Mouse (Mus musculus): ENCODE measurements around the gene Srsf7. TPM values are rescaled to one million over a fixed set of nuclear protein-coding genes. Genes with fewer than 3 reads are reported as not detected.
A peak's percentile ranks its signal among the peaks of the same experiment; 100 is the strongest.
"Not testable (repeated sequence)": the region's sequence is repeated elsewhere in the genome, so short reads cannot be mapped to it uniquely, and the experiment has no call there.

The Srsf7 gene
- 100 to 1,000 TPM; 101 to 144 TPM for total RNA-seq (2021)
- long read RNA-seq, experiment 1, transcript Srsf7-208 (8 exons, 1,040 nt) = minor isoform, 30 of 131 reads
- long read RNA-seq, experiment 1, transcript Srsf7-201 (8 exons, 2,288 nt) = major isoform, 39 of 131 reads
- long read RNA-seq, experiment 1, transcript Srsf7-207 (7 exons, 1,921 nt) = minor isoform, 8 of 131 reads
- long read RNA-seq, experiment 1, partial matches to known transcripts = 9 of 131 reads
- long read RNA-seq, experiment 1, other reads (novel, unspliced or antisense) = 41 of 131 reads
- long read RNA-seq, experiment 2, transcript Srsf7-201 (8 exons, 2,288 nt) = minor isoform, 8 of 35 reads
- long read RNA-seq, experiment 2, transcript Srsf7-208 (8 exons, 1,040 nt) = major isoform, 9 of 35 reads
- long read RNA-seq, experiment 2, partial matches to known transcripts = 2 of 35 reads
- long read RNA-seq, experiment 2, other reads (novel, unspliced or antisense) = 13 of 35 reads

DNA sequence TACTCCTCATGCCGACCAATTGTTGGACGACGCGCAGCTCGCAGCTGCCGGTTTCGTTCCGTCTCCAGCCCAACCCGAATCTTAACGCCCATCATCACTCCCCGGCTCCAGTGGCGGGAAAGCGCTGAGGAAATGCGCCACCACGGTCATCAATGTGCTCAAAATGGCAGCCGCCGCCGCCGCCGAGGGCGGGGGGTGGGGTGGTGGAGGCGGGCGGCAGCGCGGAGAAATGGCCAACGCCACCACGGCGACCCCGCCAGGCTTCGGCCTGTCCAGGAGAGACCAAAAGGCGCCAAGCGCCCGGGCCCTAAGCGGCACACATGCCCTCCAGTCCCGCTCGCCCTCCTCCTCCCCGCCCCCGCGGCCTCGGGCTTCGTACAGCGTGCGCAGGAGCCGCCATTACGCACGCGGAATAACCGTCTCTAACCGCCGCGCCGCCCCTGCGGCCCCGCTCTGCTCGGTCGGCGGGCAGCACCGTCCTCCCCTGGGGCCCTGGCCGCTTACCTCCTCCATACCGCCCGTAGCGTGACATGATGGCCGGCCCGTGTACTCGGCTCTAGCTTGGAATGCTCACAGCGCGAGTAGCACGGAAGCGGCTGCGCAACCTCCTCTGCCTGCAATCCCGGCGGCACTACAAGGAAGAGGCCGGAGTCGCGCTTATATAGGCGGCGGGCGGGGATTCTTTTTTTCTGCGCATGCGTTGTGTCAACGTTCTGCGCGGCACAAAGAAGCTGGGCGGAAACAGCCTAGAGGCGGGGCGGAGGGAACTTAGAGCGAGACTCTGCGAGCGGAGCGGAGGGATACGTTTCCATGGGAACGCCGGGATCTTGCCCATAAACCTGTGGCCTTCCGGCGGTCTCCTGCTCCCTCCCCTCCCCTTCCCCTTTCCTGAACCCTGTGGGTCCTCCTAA is at the start of gene Srsf7, which contains the start of gene Ttc39d:
TSS of gene Srsf7 (minus strand) at position 637 of the 911 bp plus-strand sequence.
TSS of gene Ttc39d (plus strand) at position 790 of the 911 bp plus-strand sequence.
- peak; percentile 97 to 98 for DNase-seq

GRCm38 (mm10) chr17:80255208-80255607 is 48.1 kb upstream of the Srsf7 start:
- DNase-seq = peak; percentile 85 to 86

DNA sequence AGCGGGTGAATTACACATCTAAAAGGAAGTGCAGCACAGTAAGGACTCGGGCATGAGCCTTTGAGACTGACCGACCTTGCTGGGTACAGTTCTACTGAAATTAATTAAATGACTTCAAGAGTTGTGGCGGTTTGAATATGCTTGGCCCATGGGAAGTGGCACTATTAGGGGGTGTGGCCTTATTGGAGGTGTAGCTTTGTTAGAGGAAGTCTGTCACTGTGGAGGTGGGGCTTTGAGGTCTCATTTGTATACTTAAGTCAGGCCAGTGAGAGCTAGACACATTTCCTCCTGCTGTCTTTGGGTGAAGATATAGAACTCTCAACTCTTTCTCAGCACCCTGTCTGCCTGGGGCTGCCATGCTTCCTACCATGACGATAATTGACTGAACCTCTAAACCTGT is 47.3 kb upstream of the Srsf7 start:
- no peak for DNase-seq

DNA sequence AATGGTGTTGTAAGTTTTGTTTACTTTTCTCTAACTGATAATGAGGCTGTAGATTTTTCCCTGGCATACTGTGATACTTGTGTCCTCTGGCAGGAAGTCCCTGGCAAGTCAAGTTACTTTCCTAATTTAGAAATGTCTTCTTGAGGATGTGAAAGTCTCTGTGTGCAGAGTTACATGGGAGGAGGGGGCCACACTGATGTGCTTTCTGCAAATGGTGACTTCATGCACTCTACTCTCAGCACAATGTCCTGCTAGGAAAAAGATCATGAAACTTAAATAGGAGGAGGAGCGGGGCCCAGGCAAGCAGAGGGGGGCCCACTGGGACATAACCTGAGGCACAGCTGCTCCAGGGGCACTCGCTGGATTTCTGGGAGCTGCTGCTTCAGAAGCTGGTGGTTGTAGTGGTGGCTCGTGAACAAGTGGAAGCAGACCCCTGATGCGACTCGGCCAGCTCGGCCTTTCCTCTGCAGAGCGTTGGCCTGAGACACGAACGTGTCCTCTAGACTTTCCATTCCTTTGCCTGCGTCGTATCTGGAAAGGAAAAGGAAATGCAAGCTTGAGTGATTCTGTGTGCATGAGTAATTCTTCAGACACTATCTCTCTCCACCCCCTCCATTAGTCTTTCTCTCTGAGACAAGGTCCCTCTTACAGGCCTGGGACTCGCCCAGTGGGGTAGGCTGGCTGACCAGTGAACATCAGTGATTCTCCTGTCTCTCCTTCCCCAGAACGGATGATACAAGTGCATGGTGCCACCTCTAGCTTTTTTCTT is 45.8 kb upstream of the Srsf7 start:
- DNase-seq = peak; percentile 32 to 42

DNA sequence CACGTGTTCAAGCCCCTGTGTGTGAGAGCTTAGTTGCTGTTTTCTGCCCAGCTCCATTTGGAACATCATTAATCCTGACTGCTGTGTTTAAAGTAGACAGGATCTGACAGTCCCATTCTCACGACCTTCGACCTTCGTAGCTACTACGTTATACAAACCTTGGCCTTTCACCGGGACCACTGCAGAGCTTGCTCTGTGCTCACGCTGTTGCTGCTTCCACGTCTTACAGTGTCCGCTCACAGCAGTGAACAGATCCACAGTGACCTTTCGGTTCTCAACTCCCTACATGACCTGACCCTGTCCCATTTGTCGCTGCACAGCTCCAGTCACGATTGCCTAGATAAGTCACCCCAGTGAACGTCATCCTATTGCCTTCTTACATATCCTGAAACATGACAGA is 36.0 kb upstream of the Srsf7 start:
- peak in 1 of 2 experiments; percentile 14 for DNase-seq

- DNase-seq = no peak
Observed at GRCm38 (mm10) chr17:80241594-80241993, 34.5 kb upstream of the Srsf7 start.

- DNase-seq = no peak
Observed at GRCm38 (mm10) chr17:80237475-80237874, 30.4 kb upstream of the Srsf7 start.

DNA sequence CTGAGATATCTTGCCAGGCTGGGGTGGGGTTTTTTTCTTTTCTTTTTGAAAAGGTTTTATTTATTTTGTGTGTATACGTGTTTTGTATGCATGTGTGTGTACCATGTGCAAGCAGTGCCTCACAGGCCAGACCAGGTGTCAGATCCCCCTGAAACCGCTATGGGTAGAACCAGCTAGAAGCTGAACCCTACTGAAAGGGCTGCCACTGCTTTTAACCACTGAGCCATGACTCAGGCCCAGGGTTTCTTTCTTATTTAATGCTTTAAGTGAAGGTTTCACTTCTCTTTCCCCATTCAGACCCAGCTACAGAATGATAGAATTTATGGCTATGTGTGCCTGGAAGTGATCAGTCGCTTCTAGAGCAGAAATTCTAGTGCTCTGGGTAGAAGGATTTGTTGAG is 29.7 kb upstream of the Srsf7 start:
- DNase-seq = no peak

DNA sequence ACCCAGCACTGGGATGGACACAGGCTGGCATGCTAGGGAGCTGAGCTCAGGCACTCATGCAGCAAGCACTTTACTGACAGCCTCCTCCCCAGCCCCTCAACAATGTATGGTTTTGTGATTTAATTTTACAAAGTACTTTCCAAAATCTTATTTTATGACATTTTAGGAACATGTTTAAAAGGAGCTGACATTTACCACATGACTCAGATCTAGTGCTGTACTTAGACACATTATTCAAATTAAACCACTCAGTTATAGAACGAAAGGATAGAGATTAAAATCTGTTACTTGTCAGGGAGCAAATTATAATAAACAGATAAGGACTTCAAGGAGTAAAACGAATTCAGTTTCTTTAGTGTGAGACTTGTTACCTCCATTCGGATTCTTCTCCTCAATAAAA is 28.4 kb upstream of the Srsf7 start:
- DNase-seq = no peak

DNA sequence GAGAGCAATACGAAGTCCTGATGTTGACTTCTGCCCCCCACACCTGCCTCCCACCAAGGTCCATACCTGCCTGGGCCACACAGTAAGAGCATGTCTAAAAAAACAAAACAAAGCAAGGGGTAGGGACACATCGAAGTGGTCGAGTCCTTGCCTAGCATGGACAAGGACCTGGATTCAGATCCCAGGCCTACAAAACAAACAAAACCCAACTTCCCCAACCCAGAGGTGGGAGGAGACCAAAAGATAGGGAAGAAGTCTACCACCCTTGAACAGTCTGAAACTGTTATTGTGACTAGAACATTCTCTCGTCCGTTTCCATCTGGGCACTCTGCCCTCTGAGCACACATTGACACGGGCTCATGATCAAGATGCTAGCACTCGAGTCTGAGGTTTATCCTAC is 27.3 kb upstream of the Srsf7 start:
- no peak for DNase-seq

DNA sequence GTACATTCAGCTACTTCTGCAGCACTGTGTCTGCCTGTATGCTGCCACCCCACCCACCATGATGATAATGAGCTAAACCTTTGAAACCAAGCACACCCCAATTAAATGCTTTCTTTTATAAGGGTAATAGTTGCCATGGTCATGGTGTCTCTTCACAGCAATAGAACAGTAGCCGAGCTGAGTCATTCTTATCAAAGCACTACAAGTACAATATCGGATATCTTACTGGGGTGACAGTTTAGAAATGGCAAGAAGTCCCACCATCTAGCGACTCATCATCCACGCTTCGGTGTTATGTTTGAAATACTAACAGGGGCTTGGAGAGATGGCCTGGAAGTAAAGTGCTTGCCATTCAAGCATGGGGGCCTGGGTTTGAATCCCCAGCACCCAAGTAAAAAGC is 26.7 kb upstream of the Srsf7 start:
- DNase-seq = no peak

- peak; percentile 50 to 65 for DNase-seq
Observed at GRCm38 (mm10) chr17:80229396-80229795, 22.3 kb upstream of the Srsf7 start.

DNA sequence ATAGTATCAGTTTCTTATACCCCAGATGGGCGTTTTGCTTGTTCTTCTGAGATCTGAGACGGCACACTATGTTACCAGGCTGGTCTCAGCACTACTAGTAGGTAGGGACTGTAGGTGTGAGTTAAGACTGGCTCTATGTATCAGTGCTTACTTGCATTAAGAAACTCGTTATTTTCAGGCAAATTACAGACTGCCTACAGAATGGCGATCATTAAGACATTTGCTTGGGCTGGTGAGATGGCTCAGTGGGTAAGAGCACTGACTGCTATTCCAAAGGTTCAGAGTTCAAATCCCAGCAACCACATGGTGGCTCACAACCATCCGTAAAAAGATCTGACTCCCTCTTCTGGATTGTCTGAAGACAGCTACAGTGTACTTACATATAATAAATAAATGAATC is 18.0 kb upstream of the Srsf7 start:
- DNase-seq = not testable (repeated sequence)

DNA sequence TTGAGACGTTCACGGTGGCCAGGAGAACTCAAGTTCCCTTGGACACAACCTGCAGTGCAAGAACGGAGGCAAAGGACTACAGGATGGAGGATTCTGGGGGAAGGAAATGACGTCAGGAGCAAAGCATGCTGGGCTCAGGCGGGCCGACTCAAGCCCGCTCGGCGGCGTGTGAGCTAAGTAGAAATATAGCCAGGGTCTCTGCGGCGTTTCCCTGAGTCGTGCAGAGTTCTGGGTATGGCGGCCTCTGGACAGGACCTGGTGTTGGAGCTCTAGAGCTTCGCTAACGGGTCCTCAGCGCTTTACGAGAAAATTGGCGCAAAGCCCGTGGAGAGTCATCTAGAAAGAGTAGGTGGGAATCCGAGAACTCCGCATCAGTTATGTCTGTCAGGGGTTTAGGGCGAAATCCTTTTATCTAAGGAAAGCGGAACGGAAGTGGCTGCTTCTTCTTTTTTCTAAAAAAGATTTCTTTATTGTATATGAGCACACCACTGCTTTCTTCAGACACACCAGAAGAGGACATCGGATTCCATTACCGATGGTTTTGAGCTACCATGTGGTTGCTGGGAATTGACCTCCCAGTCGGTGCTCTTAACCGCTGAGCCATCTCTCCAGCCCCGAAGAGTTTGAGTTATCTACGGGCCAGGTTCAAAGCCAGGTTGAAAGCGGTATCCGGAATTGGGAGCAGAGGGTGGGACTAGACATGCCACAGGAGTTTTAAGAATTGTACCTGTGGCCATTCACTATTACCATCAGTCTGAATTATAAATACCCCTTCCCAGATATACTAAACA is 17.4 kb upstream of the Srsf7 start, which contains the start of gene Gemin6:
TSS of gene Gemin6 (plus strand) at position 116 of the 791 bp plus-strand sequence.
- DNase-seq = peak; percentile 88 to 89

- peak in 1 of 2 experiments; percentile 6 for DNase-seq
Observed at GRCm38 (mm10) chr17:80223829-80224228, 16.7 kb upstream of the Srsf7 start.

GRCm38 (mm10) chr17:80221890-80222628 is 15.0 kb upstream of the Srsf7 start:
- no peak for DNase-seq

DNA sequence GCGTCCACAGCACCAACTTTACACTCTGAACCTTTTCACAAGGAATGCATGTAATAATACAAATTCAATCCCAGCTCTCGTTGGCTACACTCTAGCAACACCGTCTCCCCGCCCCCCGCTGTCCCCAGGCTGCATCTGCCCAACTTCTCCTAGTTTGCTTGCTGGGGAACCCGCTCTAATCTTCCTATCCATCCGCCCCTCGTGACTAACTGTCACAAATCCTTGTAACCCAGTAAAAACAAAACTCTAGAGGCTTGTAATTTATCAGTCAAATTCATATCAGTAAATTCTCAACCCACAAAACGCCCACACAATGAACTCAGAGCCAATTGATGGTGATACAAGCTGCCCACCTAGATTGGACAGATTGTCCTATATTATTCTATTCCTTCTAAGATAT is 14.1 kb upstream of the Srsf7 start:
- DNase-seq = no peak

DNA sequence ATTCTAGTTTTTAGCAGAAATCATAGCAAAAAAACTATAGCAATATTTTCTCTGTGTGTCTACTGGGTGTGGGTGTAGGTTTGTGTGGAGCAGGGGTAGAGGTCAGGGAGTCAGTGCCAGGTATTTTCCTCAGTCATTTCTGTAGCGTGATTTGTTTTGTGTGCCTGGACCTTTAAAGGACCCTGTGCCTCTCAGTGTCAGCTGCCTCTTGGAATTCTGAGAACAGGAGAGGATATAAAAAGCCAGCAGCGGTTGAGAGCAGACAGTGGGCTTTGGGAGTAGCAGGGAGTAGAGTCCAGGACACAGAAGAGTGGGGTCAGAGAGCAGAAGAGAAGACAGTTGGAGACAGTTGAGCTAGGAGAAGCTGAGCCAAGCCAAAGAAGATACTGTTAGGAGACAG is 13.0 kb upstream of the Srsf7 start:
- DNase-seq = no peak

- DNase-seq = not testable (repeated sequence)
Observed at GRCm38 (mm10) chr17:80213998-80214397, 6.9 kb upstream of the Srsf7 start.

DNA sequence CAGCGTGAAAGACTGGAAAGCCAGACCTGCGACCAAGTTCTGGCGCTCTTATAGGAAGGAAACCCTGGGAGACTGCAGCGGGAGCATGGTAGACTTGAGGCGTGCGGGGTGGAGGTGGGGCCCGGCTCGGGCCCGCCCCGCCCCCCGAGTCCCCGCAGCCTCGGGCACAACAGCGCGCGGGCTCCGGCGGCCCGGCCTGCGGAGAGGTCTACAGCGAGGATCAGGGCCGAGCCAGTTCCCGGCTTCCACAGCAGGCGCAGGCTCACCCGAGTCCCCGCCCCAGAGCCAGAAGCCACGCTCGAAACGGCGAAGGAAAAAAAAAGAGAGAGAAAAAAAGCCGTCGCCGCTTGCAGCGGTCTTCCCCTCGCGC is 821 bp downstream of the Srsf7 start:
- peak; percentile 67 to 83 for DNase-seq

Measured in adrenal gland, postnatal 36 days (tissue).